Mouse (Mus musculus): Measurements from ENCODE around the gene Maco1.
"Not testable (repeated sequence)": the region's sequence is repeated elsewhere in the genome, so short reads cannot be mapped to it uniquely, and the experiment has no call there.

Gene Maco1

GRCm38 (mm10) chr4:134861884-134862283 lies 8.7 kb upstream of the Maco1 start:
- DNase-seq (ENCODE audit: low read depth, low spot score): no peak

- DNase-seq (ENCODE audit: low read depth, low spot score): no peak
These were observed 5.3 kb upstream of the Maco1 start for GRCm38 (mm10) chr4:134858494-134858893.

GRCm38 (mm10) chr4:134856501-134856900 lies 3.4 kb upstream of the Maco1 start:
- DNase-seq (ENCODE audit: low read depth, low spot score): no peak

- DNase-seq (ENCODE audit: low read depth, low spot score): no peak
These were observed 2.9 kb upstream of the Maco1 start for GRCm38 (mm10) chr4:134856056-134856455.

- DNase-seq (ENCODE audit: low read depth, low spot score): no peak
These were observed 2.2 kb upstream of the Maco1 start for GRCm38 (mm10) chr4:134855371-134855770.

- peak; percentile 86 for DNase-seq (ENCODE audit: low read depth, low spot score)
These were observed 716 bp upstream of the Maco1 start for GRCm38 (mm10) chr4:134853637-134854485.

GRCm38 (mm10) chr4:134852438-134853255 lies 498 bp downstream of the Maco1 start:
- DNase-seq (ENCODE audit: low read depth, low spot score): no peak

- DNase-seq (ENCODE audit: low read depth, low spot score): no peak
These were observed 1.3 kb downstream of the Maco1 start for GRCm38 (mm10) chr4:134851876-134852275.

GRCm38 (mm10) chr4:134851236-134851635 lies 1.9 kb downstream of the Maco1 start:
- no peak for DNase-seq (ENCODE audit: low read depth, low spot score)

- no peak for DNase-seq (ENCODE audit: low read depth, low spot score)
These were observed 2.6 kb downstream of the Maco1 start for GRCm38 (mm10) chr4:134850551-134850950.

- DNase-seq (ENCODE audit: low read depth, low spot score): no peak
These were observed 5.6 kb downstream of the Maco1 start for GRCm38 (mm10) chr4:134847587-134847986.

- DNase-seq (ENCODE audit: low read depth, low spot score): no peak
These were observed 9.6 kb downstream of the Maco1 start for GRCm38 (mm10) chr4:134843566-134843965.

GRCm38 (mm10) chr4:134840231-134840630 lies 12.9 kb downstream of the Maco1 start:
- no peak for DNase-seq (ENCODE audit: low read depth, low spot score)

GRCm38 (mm10) chr4:134838706-134839105 lies 14.4 kb downstream of the Maco1 start:
- DNase-seq (ENCODE audit: low read depth, low spot score): not testable (repeated sequence)

- DNase-seq (ENCODE audit: low read depth, low spot score): no peak
These were observed 14.9 kb downstream of the Maco1 start for GRCm38 (mm10) chr4:134838221-134838620.

GRCm38 (mm10) chr4:134835486-134835885 lies 17.7 kb downstream of the Maco1 start:
- DNase-seq (ENCODE audit: low read depth, low spot score): no peak

- no peak for DNase-seq (ENCODE audit: low read depth, low spot score)
These were observed 21.2 kb downstream of the Maco1 start for GRCm38 (mm10) chr4:134831934-134832333.

GRCm38 (mm10) chr4:134827806-134828205 lies 25.3 kb downstream of the Maco1 start:
- no peak for DNase-seq (ENCODE audit: low read depth, low spot score)

- DNase-seq (ENCODE audit: low read depth, low spot score): no peak
These were observed 26.8 kb downstream of the Maco1 start for GRCm38 (mm10) chr4:134826348-134826747.

- DNase-seq (ENCODE audit: low read depth, low spot score): not testable (repeated sequence)
These were observed 27.3 kb downstream of the Maco1 start for GRCm38 (mm10) chr4:134825864-134826263.

GRCm38 (mm10) chr4:134823560-134823959 lies 29.6 kb downstream of the Maco1 start:
- no peak for DNase-seq (ENCODE audit: low read depth, low spot score)

GRCm38 (mm10) chr4:134821061-134821460 lies 32.1 kb downstream of the Maco1 start:
- no peak for DNase-seq (ENCODE audit: low read depth, low spot score)

GRCm38 (mm10) chr4:134817706-134818105 lies 35.4 kb downstream of the Maco1 start:
- no peak for DNase-seq (ENCODE audit: low read depth, low spot score)
